ENCODE assay signal across 8 mouse cellular contexts in the genomic region with DNA sequence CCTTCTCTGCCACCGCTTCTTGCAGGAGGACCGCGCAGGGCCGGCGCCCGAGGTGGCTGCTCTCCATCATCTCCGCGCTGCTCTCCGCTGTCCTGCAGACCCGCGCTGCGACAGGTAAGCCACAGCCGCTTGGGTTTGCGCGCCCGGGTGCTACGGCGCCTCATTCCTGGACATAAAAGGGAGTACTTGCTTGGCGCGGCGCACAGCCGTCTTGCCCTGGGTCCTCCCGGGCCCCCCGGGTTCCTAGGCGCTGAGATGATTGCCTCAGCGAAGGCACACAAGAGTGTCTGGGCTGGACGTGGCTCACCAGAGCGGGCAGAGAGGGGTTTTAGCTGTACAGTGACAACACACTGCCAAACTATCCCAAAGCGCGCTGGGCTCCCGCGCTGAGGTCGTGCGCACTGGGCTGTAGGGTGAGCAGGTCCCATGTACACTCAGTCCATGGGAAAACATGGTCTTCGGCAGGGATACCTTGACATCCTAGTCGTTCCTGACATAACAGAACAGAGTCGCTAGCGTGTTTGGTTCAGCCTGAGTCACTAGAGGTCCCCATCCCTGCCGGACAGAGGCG. TPM values are rescaled to one million over a fixed set of nuclear protein-coding genes. Genes with fewer than 3 reads are reported as not detected.
A peak's percentile ranks its signal among the peaks of the same experiment; 100 is the strongest.
DNase-seq lines count a peak whose midpoint lies in the region; ATAC-seq and TF ChIP-seq lines count a peak whose summit lies in the region.

No protein-coding gene starts in this region.

- no peaks in the 10 kb centered on the region for H3K79me2 ChIP-seq in heart, adult 2 months (replicated peaks; ENCODE audit: control insufficient read depth, insufficient read depth, low read length)

- no peak for DNase-seq in heart, adult 2 months
- DNase-seq in heart, postnatal 25 days (ENCODE audit: low spot score) = no peak
- DNase-seq in R1 (ENCODE audit: low read depth, low spot score) = peak; percentile 42
- peak; percentile 20 for DNase-seq in stomach, postnatal 0 days (ENCODE audit: low spot score)
- DNase-seq in cerebellum, adult 18-20 months = no peak
- no peak for DNase-seq in urinary bladder, postnatal 14 days (ENCODE audit: low spot score)

- peak overlapping the region; percentile 67 for H3K9ac ChIP-seq in heart, adult 2 months (ENCODE audit: low read depth, low read length)
- H3K9ac ChIP-seq in heart, embryonic 13.5 days = peak overlapping the region; percentile 73
- no peak overlapping the region for H3K9ac ChIP-seq in liver, embryonic 12.5 days
- H3K9ac ChIP-seq in stomach, postnatal 0 days (ENCODE audit: low read length) = peak overlapping the region; percentile 64

- TF ChIP-seq EP300 in heart, adult 2 months (IDR thresholded peaks at IDR 0.05; ENCODE audit: insufficient read depth, low read depth, low read length) = no peak
- no peak for TF ChIP-seq EP300 in stomach, postnatal 0 days (optimal IDR thresholded peaks at IDR 0.05)

- no peaks in the 10 kb centered on the region for H3K9me3 ChIP-seq in heart, embryonic 13.5 days
- H3K9me3 ChIP-seq in liver, embryonic 12.5 days (replicated peaks) = no peaks in the 10 kb centered on the region
- H3K9me3 ChIP-seq in stomach, postnatal 0 days (ENCODE audit: control insufficient read depth, low read length) = no peaks in the 10 kb centered on the region

- no peak for ATAC-seq in heart, embryonic 13.5 days (ENCODE audit: extremely low read depth, insufficient number of reproducible peaks, low FRiP score, low TSS enrichment)
- ATAC-seq in liver, embryonic 12.5 days = no peak
- ATAC-seq in stomach, postnatal 0 days (ENCODE audit: low FRiP score, low TSS enrichment) = peak; percentile 39; the same call in 1 of the 2 replicates

- H3K4me2 ChIP-seq in heart, embryonic 13.5 days = peak overlapping the region; percentile 83
- H3K4me2 ChIP-seq in liver, embryonic 12.5 days = peak overlapping the region; percentile 45
- H3K4me2 ChIP-seq in stomach, postnatal 0 days (replicated peaks; ENCODE audit: low read depth) = peak overlapping the region; percentile 66

- H3K4me1 ChIP-seq in heart, adult 2 months (ENCODE audit: control insufficient read depth, insufficient read depth, low read length) = peaks cover 4% of the 10 kb centered on the region
- peaks cover 37% of the 10 kb centered on the region for H3K4me1 ChIP-seq in heart, embryonic 13.5 days
- no peaks in the 10 kb centered on the region for H3K4me1 ChIP-seq in liver, embryonic 12.5 days
- 0 out of 2 replicates have a peak, but pooled peaks cover 2% of the 10 kb centered on the region for H3K4me1 ChIP-seq in stomach, postnatal 0 days (replicated peaks; ENCODE audit: control insufficient read depth, insufficient read depth)

- WGBS in heart, adult 2 months = 3% methylated on average over 40 of the region's 40 CpGs
- 3% methylated on average over 40 of the region's 40 CpGs for WGBS in heart, embryonic 13.5 days
- 6% methylated on average over 40 of the region's 40 CpGs for WGBS in liver, embryonic 12.5 days (ENCODE audit: insufficient replicate concordance)
- 2% methylated on average over 40 of the region's 40 CpGs for WGBS in stomach, postnatal 0 days

- no peak for TF ChIP-seq POLR2A in heart, adult 2 months (IDR thresholded peaks at IDR 0.05; ENCODE audit: insufficient read depth, low read depth, low read length)

- peak overlapping the region; percentile 50 for H3K4me3 ChIP-seq in heart, adult 2 months
- H3K4me3 ChIP-seq in heart, embryonic 13.5 days = peak overlapping the region; percentile 58
- peak overlapping the region; percentile 33 for H3K4me3 ChIP-seq in liver, embryonic 12.5 days
- peak overlapping the region; percentile 53 for H3K4me3 ChIP-seq in stomach, postnatal 0 days (ENCODE audit: low read depth, low read length)

- H3K27me3 ChIP-seq in heart, adult 2 months (ENCODE audit: control insufficient read depth, insufficient read depth, low read length) = 0 out of 2 replicates have a peak, but pooled peaks cover 1% of the 10 kb centered on the region
- H3K27me3 ChIP-seq in heart, embryonic 13.5 days (replicated peaks) = peaks cover 85% of the 10 kb centered on the region
- peaks cover 62% of the 10 kb centered on the region for H3K27me3 ChIP-seq in liver, embryonic 12.5 days (replicated peaks)
- peaks cover 2% of the 10 kb centered on the region; the same call in 1 of the 2 replicates for H3K27me3 ChIP-seq in stomach, postnatal 0 days (ENCODE audit: control insufficient read depth, insufficient read depth, low read length)

- peak overlapping the region; percentile 77 for H3K27ac ChIP-seq in heart, adult 2 months
- H3K27ac ChIP-seq in heart, embryonic 13.5 days (replicated peaks) = no peak overlapping the region
- no peak overlapping the region for H3K27ac ChIP-seq in liver, embryonic 12.5 days
- peak overlapping the region; percentile 35 for H3K27ac ChIP-seq in stomach, postnatal 0 days (replicated peaks)

- peak; percentile 38 for TF ChIP-seq CTCF in heart, adult 2 months (IDR thresholded peaks at IDR 0.05)
- peak; percentile 42 for TF ChIP-seq CTCF in stomach, postnatal 0 days (IDR thresholded peaks at IDR 0.05; ENCODE audit: low read depth)

- intact Hi-C loops in heart, adult 2 months (cut with DNase I) = loop anchor here (2.0 kb wide), 2 partner anchors 18 to 80 kb away; no protein-coding TSS in a partner anchor
- intact Hi-C loops in heart, postnatal 25 days (cut with DNase I) = loop anchor here (5.0 kb wide), 2 partner anchors 44 to 46 kb away; no protein-coding TSS in a partner anchor

- H3K36me3 ChIP-seq in heart, adult 2 months (ENCODE audit: control insufficient read depth, insufficient read depth, low read length) = no peaks in the 10 kb centered on the region
- H3K36me3 ChIP-seq in heart, embryonic 13.5 days = no peaks in the 10 kb centered on the region
- H3K36me3 ChIP-seq in liver, embryonic 12.5 days = no peaks in the 10 kb centered on the region
- H3K36me3 ChIP-seq in stomach, postnatal 0 days (ENCODE audit: control insufficient read depth, insufficient read depth, low read length) = no peaks in the 10 kb centered on the region

RNA-seq across cellular contexts. Expression of gene Col15a1, which starts 0.5 kb away (rescaled TPM):
- total RNA-seq in heart, adult 2 months (2021) = 10 to 100 TPM; 36.9 to 86.4 TPM
- 97.6 and 161 TPM in 2 replicates for polyA plus RNA-seq in heart, adult 2 months (2012; rRNA removed)
- 100 to 1,000 TPM; 132 to 168 TPM for total RNA-seq in heart, postnatal 25 days (2021)
- 4.7 and 6.4 TPM in 2 replicates for polyA plus RNA-seq in heart, embryonic 13.5 days (2015; fragmentation: Nextera tagmentation; extraction: Ambion mirVana)
- polyA plus RNA-seq in liver, embryonic 12.5 days (2016; fragmentation: Nextera tagmentation; extraction: Ambion mirVana) = 0.14 and 0.33 TPM in 2 replicates
- polyA plus RNA-seq in stomach, postnatal 0 days (2015; fragmentation: Nextera tagmentation; extraction: Ambion mirVana) = 25.0 and 28.6 TPM in 2 replicates

Comparison
In these comparisons a context has a peak if more than half of its experiments do, and no peak if none do; other contexts are left out.
1. H3K27ac ChIP-seq: peak in heart, adult 2 months (single experiment) and stomach, postnatal 0 days (single experiment); none in heart, embryonic 13.5 days (single experiment) and liver, embryonic 12.5 days (single experiment).
2. DNase-seq: peak in R1 (single experiment) and stomach, postnatal 0 days (single experiment); none in heart, adult 2 months (0 of 2), heart, postnatal 25 days (single experiment), cerebellum, adult 18-20 months (0 of 2) and urinary bladder, postnatal 14 days (single experiment).
3. Peak in every context shown above with its lines, with median percentiles within 50 percentile points of each other: H3K4me3 ChIP-seq and H3K4me2 ChIP-seq.